In the genomic region with DNA sequence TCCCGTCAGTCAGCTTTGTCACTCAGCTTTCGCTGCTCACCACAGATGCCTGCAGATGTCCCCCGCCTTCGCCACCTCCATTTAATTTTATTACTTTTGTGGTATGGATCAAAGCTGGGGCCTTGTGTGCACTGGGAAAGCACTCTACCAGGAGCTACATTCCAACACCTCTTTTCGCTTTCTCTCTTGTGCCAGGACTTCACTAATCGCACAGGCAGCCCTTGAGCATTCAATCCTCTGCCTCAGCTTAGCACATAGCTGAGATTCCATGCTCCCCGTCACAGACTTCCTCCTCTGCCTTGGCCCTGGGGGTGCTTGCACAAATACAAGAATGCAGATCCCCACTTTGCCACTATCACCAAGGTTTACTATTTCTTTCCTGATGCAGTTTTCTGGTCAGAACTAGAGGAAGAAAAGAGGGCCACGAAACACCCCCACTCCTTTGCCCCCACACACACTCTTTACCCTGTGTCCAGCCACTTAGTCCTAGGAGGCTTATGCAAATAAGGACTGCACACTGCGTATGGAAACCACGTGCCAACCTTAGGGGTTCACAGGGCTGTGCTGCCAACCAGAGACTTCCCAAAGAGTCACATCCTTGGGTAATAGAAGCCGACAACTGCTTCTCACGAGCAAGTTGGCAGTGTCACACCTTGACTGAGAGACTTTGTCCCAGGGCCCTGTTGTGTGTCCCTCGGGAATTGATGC, we compare ENCODE assay signal across 13 mouse cellular contexts.
DNase-seq lines count a peak whose midpoint lies in the region; ATAC-seq and TF ChIP-seq lines count a peak whose summit lies in the region.
"Had no signal": no experiment of that assay in that cellular context is flagged by ENCODE, and none has a peak within 500 bp of the region (broad histone marks: within the 10 kb centered on the region; RNA-seq: fewer than 3 reads in every experiment).

No protein-coding gene starts in this region.

- H3K4me3 ChIP-seq in forebrain, embryonic 10.5 days = no peak overlapping the region
- H3K4me3 ChIP-seq in forebrain, postnatal 0 days (ENCODE audit: low read depth, low read length) = no peak overlapping the region
- H3K4me3 ChIP-seq in limb, embryonic 11.5 days (ENCODE audit: low read depth, low read length) = no peak overlapping the region
- H3K4me3 ChIP-seq in limb, embryonic 10.5 days = no peak overlapping the region
- H3K4me3 ChIP-seq: limb, embryonic 15.5 days; neural tube, embryonic 13.5 days had no signal

- peaks cover 67% of the 10 kb centered on the region for H3K4me1 ChIP-seq in forebrain, embryonic 10.5 days
- peaks cover 6% of the 10 kb centered on the region; the same call in 1 of the 2 replicates for H3K4me1 ChIP-seq in forebrain, postnatal 0 days (ENCODE audit: insufficient read depth)
- H3K4me1 ChIP-seq in limb, embryonic 11.5 days (ENCODE audit: control insufficient read depth, insufficient read depth, low read length) = peaks cover 8% of the 10 kb centered on the region; the same call in 1 of the 2 replicates
- H3K4me1 ChIP-seq in limb, embryonic 10.5 days = peaks cover 22% of the 10 kb centered on the region

- no peak for TF ChIP-seq CTCF in forebrain, postnatal 0 days (IDR thresholded peaks at IDR 0.05; ENCODE audit: low read depth)
- TF ChIP-seq CTCF in brain, embryonic 14.5 days (IDR thresholded peaks at IDR 0.05; ENCODE audit: borderline replicate concordance, extremely low read depth, insufficient read depth, insufficient read length) = no peak

- no peaks in the 10 kb centered on the region for H3K9me3 ChIP-seq in forebrain, embryonic 10.5 days
- no peaks in the 10 kb centered on the region for H3K9me3 ChIP-seq in forebrain, postnatal 0 days (ENCODE audit: low read length)
- no peaks in the 10 kb centered on the region for H3K9me3 ChIP-seq in limb, embryonic 11.5 days (ENCODE audit: control insufficient read depth, low read length)
- no peaks in the 10 kb centered on the region for H3K9me3 ChIP-seq in limb, embryonic 10.5 days (replicated peaks)
- H3K9me3 ChIP-seq: limb, embryonic 15.5 days; neural tube, embryonic 13.5 days had no signal

- TF ChIP-seq POLR2A in brain, embryonic 14.5 days (IDR thresholded peaks at IDR 0.05; ENCODE audit: borderline replicate concordance, extremely low read depth, insufficient read depth, insufficient read length, poor library complexity, severe bottlenecking) = no peak

- no peaks in the 10 kb centered on the region for H3K27me3 ChIP-seq in forebrain, embryonic 10.5 days (ENCODE audit: poor library complexity, severe bottlenecking)
- H3K27me3 ChIP-seq in forebrain, postnatal 0 days (ENCODE audit: insufficient read depth, low read length) = no peaks in the 10 kb centered on the region
- no peaks in the 10 kb centered on the region for H3K27me3 ChIP-seq in limb, embryonic 11.5 days (ENCODE audit: control insufficient read depth, insufficient read depth, low read length)
- peaks cover 9% of the 10 kb centered on the region; the same call in 1 of the 2 replicates for H3K27me3 ChIP-seq in limb, embryonic 10.5 days (ENCODE audit: low read depth, poor library complexity, severe bottlenecking)
- H3K27me3 ChIP-seq: limb, embryonic 15.5 days; neural tube, embryonic 13.5 days had no signal

- 0 out of 2 replicates have a peak, but pooled peaks cover under 1% of the 10 kb centered on the region for H3K36me3 ChIP-seq in forebrain, embryonic 10.5 days (replicated peaks)
- H3K36me3 ChIP-seq in forebrain, postnatal 0 days (ENCODE audit: insufficient read depth) = 0 out of 2 replicates have a peak, but pooled peaks cover under 1% of the 10 kb centered on the region
- H3K36me3 ChIP-seq in limb, embryonic 11.5 days (ENCODE audit: control insufficient read depth, insufficient read depth, low read length) = no peaks in the 10 kb centered on the region
- H3K36me3 ChIP-seq in limb, embryonic 10.5 days = no peaks in the 10 kb centered on the region
- H3K36me3 ChIP-seq: limb, embryonic 15.5 days; neural tube, embryonic 13.5 days had no signal

- ATAC-seq in forebrain, postnatal 0 days = no peak
- no peak for ATAC-seq in limb, embryonic 11.5 days (ENCODE audit: insufficient number of reproducible peaks, low FRiP score, low TSS enrichment, low read depth)
- ATAC-seq in frontal cortex, adult (ENCODE audit: low TSS enrichment) = no peak
- ATAC-seq: hindbrain, embryonic 16.5 days had no signal

- H3K4me2 ChIP-seq in forebrain, postnatal 0 days (ENCODE audit: low read depth) = no peak overlapping the region
- no peak overlapping the region for H3K4me2 ChIP-seq in limb, embryonic 11.5 days (ENCODE audit: low read depth, severe bottlenecking)
- H3K4me2 ChIP-seq: limb, embryonic 15.5 days; neural tube, embryonic 13.5 days had no signal

- intact Hi-C loops in heart, postnatal 10 days (cut with DNase I) = no loop called here

- H3K27ac ChIP-seq in forebrain, embryonic 10.5 days = peak overlapping the region; percentile 77
- no peak overlapping the region for H3K27ac ChIP-seq in forebrain, postnatal 0 days (ENCODE audit: low read depth, low read length)
- H3K27ac ChIP-seq in limb, embryonic 11.5 days (replicated peaks; ENCODE audit: low read depth, low read length) = no peak overlapping the region
- H3K27ac ChIP-seq in limb, embryonic 10.5 days = no peak overlapping the region; the same call in 1 of the 2 replicates
- H3K27ac ChIP-seq: limb, embryonic 15.5 days; neural tube, embryonic 13.5 days had no signal

- no peak overlapping the region for H3K9ac ChIP-seq in forebrain, postnatal 0 days
- no peak overlapping the region for H3K9ac ChIP-seq in limb, embryonic 11.5 days (ENCODE audit: low read length)
- H3K9ac ChIP-seq: limb, embryonic 15.5 days; neural tube, embryonic 13.5 days had no signal

- WGBS in forebrain, embryonic 10.5 days = 33% methylated on average over 13 of the region's 13 CpGs
- 36% methylated on average over 13 of the region's 13 CpGs for WGBS in forebrain, postnatal 0 days
- 38% methylated on average over 13 of the region's 13 CpGs for WGBS in limb, embryonic 11.5 days
- 36% methylated on average over 13 of the region's 13 CpGs for WGBS in limb, embryonic 10.5 days

- DNase-seq in forebrain, embryonic 10.5 days (ENCODE audit: extremely low spot score, low spot score) = no peak
- DNase-seq in forebrain, postnatal 0 days = no peak
- DNase-seq in limb, embryonic 11.5 days (ENCODE audit: low spot score) = peak; percentile 41
- no peak for DNase-seq in limb, embryonic 10.5 days (ENCODE audit: low spot score)
- peak; percentile 50 for DNase-seq in brain, embryonic 14.5 days (ENCODE audit: low read depth)
- peak; percentile 16 to 17 for DNase-seq in heart, postnatal 10 days
- no peak for DNase-seq in adrenal gland, postnatal 10 days
- DNase-seq: cerebellum, adult 9-10 months; kidney, adult 9 months had no signal

Comparison
In these comparisons a context has a peak if more than half of its experiments do, and no peak if none do; other contexts are left out.
1. DNase-seq: peak in limb, embryonic 11.5 days (single experiment), brain, embryonic 14.5 days (single experiment) and heart, postnatal 10 days (2 of 2); none in forebrain, embryonic 10.5 days (single experiment), forebrain, postnatal 0 days (single experiment), limb, embryonic 10.5 days (single experiment) and adrenal gland, postnatal 10 days (single experiment).